Mouse (Mus musculus): ENCODE data around the gene Msx3. TPM values are rescaled to one million over a fixed set of nuclear protein-coding genes. Genes with fewer than 3 reads are reported as not detected.

Gene Msx3
- total RNA-seq, 2 experiments from 2014 or later, result 0.37 to 0.64 TPM

Other genes starting within 250 kb of the Msx3 start
- 10 to 100 TPM; 43.6 to 61.8 TPM for gene Adgra1, start 214.9 kb downstream of the Msx3 start, total RNA-seq (2021)
- 10 to 100 TPM; 78.2 to 96.6 TPM for gene Kndc1, start 154.4 kb downstream of the Msx3 start, total RNA-seq (2021)
- not detected for gene Utf1, start 105.3 kb downstream of the Msx3 start, total RNA-seq (2021)
- gene 6430531B16Rik, start 70.3 kb downstream of the Msx3 start, total RNA-seq (2021), result under 1 TPM; 0.39 to 0.83 TPM
- 1 to 10 TPM; 1.5 to 1.9 TPM for gene Adam8, start 56.5 kb downstream of the Msx3 start, total RNA-seq (2021)
- 10 to 100 TPM; 21.9 to 25.7 TPM for gene Zfp511, start 12.7 kb downstream of the Msx3 start, total RNA-seq (2021)
- gene Tubgcp2, start 12.4 kb downstream of the Msx3 start, total RNA-seq (2021), result 10 to 100 TPM; 34.9 to 39.3 TPM
- gene Caly, start 33.5 kb upstream of the Msx3 start, total RNA-seq (2021), result 100 to 1,000 TPM; 203 to 219 TPM
- not detected for gene Prap1, start 44.3 kb upstream of the Msx3 start, total RNA-seq (2021)
- 10 to 100 TPM; 37.6 to 37.8 TPM for gene Fuom, start 53.4 kb upstream of the Msx3 start, total RNA-seq (2021)
- gene Paox, start 66.7 kb upstream of the Msx3 start, total RNA-seq (2021), result 1 to 10 TPM; 3.8 to 6.1 TPM
- 10 to 100 TPM; 52.6 to 56.0 TPM for gene Echs1, start 67.4 kb upstream of the Msx3 start, total RNA-seq (2021)
- 10 to 100 TPM; 21.8 to 23.6 TPM for gene Mtg1, start 88.5 kb upstream of the Msx3 start, total RNA-seq (2021)
- gene Sprn, start 105.8 kb upstream of the Msx3 start, total RNA-seq (2021), result 100 to 1,000 TPM; 192 to 199 TPM
- not detected for gene Olfr522, start 115.7 kb upstream of the Msx3 start, total RNA-seq (2021)
- under 1 TPM; 0.12 to 0.24 TPM for gene Olfr523, start 124.1 kb upstream of the Msx3 start, total RNA-seq (2021)
- gene Olfr524, start 156.9 kb upstream of the Msx3 start, total RNA-seq (2021), result not detected
- under 1 TPM; 0.85 to 0.98 TPM for gene Cd163l1, start 169.2 kb upstream of the Msx3 start, total RNA-seq (2021)
- under 1 TPM; 0.23 to 0.33 TPM for gene 5830411N06Rik, start 198.2 kb upstream of the Msx3 start, total RNA-seq (2021)

Data from layer of hippocampus, postnatal 14 days (tissue).